In the genomic region with DNA sequence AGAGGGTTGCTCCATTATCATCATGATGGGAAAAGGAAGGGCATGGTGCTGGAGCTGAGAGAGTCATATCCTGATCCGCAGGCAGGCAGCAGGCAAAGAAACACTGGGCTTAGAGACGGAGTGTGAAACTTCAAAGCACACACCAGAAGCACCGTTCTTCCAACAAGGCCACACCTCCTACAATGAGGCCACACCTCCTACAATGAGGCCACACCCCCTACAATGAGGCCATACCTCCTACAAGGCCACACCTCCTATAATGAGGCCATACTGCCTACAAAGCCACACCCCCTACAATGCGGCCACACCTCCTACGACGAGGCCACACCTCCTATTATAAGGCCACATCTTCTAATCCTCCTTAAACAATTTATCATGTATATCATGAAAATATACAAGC, we compare ENCODE assay signal across 17 mouse cellular contexts. TPM values are rescaled to one million over a fixed set of nuclear protein-coding genes. Genes with fewer than 3 reads are reported as not detected.
DNase-seq lines count a peak whose midpoint lies in the region; ATAC-seq and TF ChIP-seq lines count a peak whose summit lies in the region.
"Had no signal": no experiment of that assay in that cellular context is flagged by ENCODE, and none has a peak within 500 bp of the region (broad histone marks: within the 10 kb centered on the region; RNA-seq: fewer than 3 reads in every experiment).

No protein-coding gene starts in this region.

- no peaks in the 10 kb centered on the region for H3K9me3 ChIP-seq in liver, embryonic 16.5 days (replicated peaks; ENCODE audit: control insufficient read depth, low read length)
- H3K9me3 ChIP-seq: intestine, embryonic 15.5 days; neural tube, embryonic 13.5 days had no signal

- 70% methylated on average over 6 of the region's 6 CpGs for WGBS in heart, adult 2 months
- 59% methylated on average over 6 of the region's 6 CpGs for WGBS in liver, embryonic 16.5 days (ENCODE audit: insufficient replicate concordance)

- no peak overlapping the region for H3K4me2 ChIP-seq in liver, embryonic 16.5 days (ENCODE audit: low read depth, low read length)
- H3K4me2 ChIP-seq: intestine, embryonic 15.5 days; neural tube, embryonic 13.5 days had no signal

- no peak overlapping the region for H3K9ac ChIP-seq in heart, adult 2 months (ENCODE audit: low read depth, low read length)
- no peak overlapping the region for H3K9ac ChIP-seq in liver, embryonic 16.5 days (ENCODE audit: low read depth, low read length)
- H3K9ac ChIP-seq: intestine, embryonic 15.5 days; neural tube, embryonic 13.5 days had no signal

- no peaks in the 10 kb centered on the region for H3K79me2 ChIP-seq in heart, adult 2 months (replicated peaks; ENCODE audit: control insufficient read depth, insufficient read depth, low read length)

- H3K27ac ChIP-seq in heart, adult 2 months = no peak overlapping the region
- H3K27ac ChIP-seq in liver, embryonic 16.5 days (ENCODE audit: low read length) = no peak overlapping the region
- H3K27ac ChIP-seq: intestine, embryonic 15.5 days; left cerebral cortex, adult 2 months; neural tube, embryonic 13.5 days had no signal

- no peak overlapping the region for H3K4me3 ChIP-seq in heart, adult 2 months
- H3K4me3 ChIP-seq in liver, embryonic 16.5 days (ENCODE audit: low read depth, low read length) = no peak overlapping the region
- H3K4me3 ChIP-seq: intestine, embryonic 15.5 days; left cerebral cortex, adult 2 months; neural tube, embryonic 13.5 days had no signal

- TF ChIP-seq CTCF in heart, adult 2 months (IDR thresholded peaks at IDR 0.05) = no peak

- TF ChIP-seq EP300 in heart, adult 2 months (IDR thresholded peaks at IDR 0.05; ENCODE audit: insufficient read depth, low read depth, low read length) = no peak

- no peaks in the 10 kb centered on the region; the same call in 1 of the 2 replicates for H3K36me3 ChIP-seq in heart, adult 2 months (ENCODE audit: control insufficient read depth, insufficient read depth, low read length)
- no peaks in the 10 kb centered on the region for H3K36me3 ChIP-seq in liver, embryonic 16.5 days (ENCODE audit: control insufficient read depth, insufficient read depth)
- H3K36me3 ChIP-seq: intestine, embryonic 15.5 days; neural tube, embryonic 13.5 days had no signal

- TF ChIP-seq POLR2A in heart, adult 2 months (IDR thresholded peaks at IDR 0.05; ENCODE audit: insufficient read depth, low read depth, low read length) = no peak

- intact Hi-C loops in heart, adult 2 months (cut with DNase I) = no loop called here

- ATAC-seq in liver, embryonic 16.5 days (ENCODE audit: low read depth) = peak; percentile 30; the same call in 1 of the 2 replicates
- ATAC-seq: intestine, embryonic 15.5 days had no signal

- H3K27me3 ChIP-seq in heart, adult 2 months (ENCODE audit: control insufficient read depth, insufficient read depth, low read length) = no peaks in the 10 kb centered on the region
- H3K27me3 ChIP-seq in liver, embryonic 16.5 days (ENCODE audit: control insufficient read depth, insufficient read depth, low read depth, low read length) = no peaks in the 10 kb centered on the region
- H3K27me3 ChIP-seq: intestine, embryonic 15.5 days; neural tube, embryonic 13.5 days; Patski had no signal

- H3K4me1 ChIP-seq in heart, adult 2 months (ENCODE audit: control insufficient read depth, insufficient read depth, low read length) = peaks cover 10% of the 10 kb centered on the region
- H3K4me1 ChIP-seq in liver, embryonic 16.5 days (ENCODE audit: control insufficient read depth, low read depth, low read length) = no peaks in the 10 kb centered on the region

- peak; percentile 84 for DNase-seq in heart, adult 11 months
- DNase-seq in heart, adult 2 months = no peak
- peak; percentile 32 for DNase-seq in 3134 (ENCODE audit: extremely low read depth, insufficient read length, low spot score)
- DNase-seq in R1 (ENCODE audit: low read depth, low spot score) = peak; percentile 95
- no peak for DNase-seq in gastrocnemius, postnatal 25 days
- DNase-seq in lung, postnatal 14 days = no peak
- no peak for DNase-seq in gastrocnemius, adult 8-10 months (ENCODE audit: low spot score in 2 of 2)
- DNase-seq: adrenal gland, postnatal 14 days; heart, postnatal 36 days; kidney, postnatal 25 days; lung, adult 18-20 months had no signal

RNA-seq across cellular contexts. Expression of a gene that starts 52.2 kb away (rescaled TPM):
- total RNA-seq in heart, adult 2 months (2021) = 10 to 100 TPM; 49.9 to 72.1 TPM
- 39.7 and 45.0 TPM in 2 replicates for polyA plus RNA-seq in heart, adult 2 months (2012; rRNA removed)
- 7.9 and 9.1 TPM in 2 replicates for polyA plus RNA-seq in liver, embryonic 16.5 days (2015; fragmentation: Nextera tagmentation; extraction: Ambion mirVana)
- total RNA-seq in gastrocnemius, postnatal 25 days (2021) = 10 to 100 TPM; 18.2 to 21.4 TPM
- total RNA-seq in gastrocnemius, adult 8-10 months (2022) = 10 to 100 TPM; 23.0 to 53.4 (median 30.3) TPM

RNA-seq across cellular contexts. Expression of a gene that starts 56.5 kb away (rescaled TPM):
- 1 to 10 TPM; 5.4 to 5.9 TPM for total RNA-seq in heart, adult 2 months (2021)
- polyA plus RNA-seq in heart, adult 2 months (2012; rRNA removed) = 4.5 and 15.8 TPM in 2 replicates
- polyA plus RNA-seq in liver, embryonic 16.5 days (2015; fragmentation: Nextera tagmentation; extraction: Ambion mirVana) = 37.9 and 44.7 TPM in 2 replicates
- 1 to 10 TPM; 4.8 to 5.7 TPM for total RNA-seq in gastrocnemius, postnatal 25 days (2021)
- 1 to 10 TPM; 1.7 to 3.0 (median 2.2) TPM for total RNA-seq in gastrocnemius, adult 8-10 months (2022)
- total RNA-seq: common myeloid progenitor, adult 5-6 weeks had no signal

Comparison
In these comparisons a context has a peak if more than half of its experiments do, and no peak if none do; other contexts are left out.
1. DNase-seq: peak in heart, adult 11 months (single experiment), 3134 (single experiment) and R1 (single experiment); none in heart, adult 2 months (0 of 2), gastrocnemius, postnatal 25 days (single experiment), lung, postnatal 14 days (single experiment) and gastrocnemius, adult 8-10 months (0 of 2).